Mouse (Mus musculus): ENCODE results near the gene Prkcb. TPM values are rescaled to one million over a fixed set of nuclear protein-coding genes. Genes with fewer than 3 reads are reported as not detected.

The Prkcb gene
- total RNA-seq, 2 experiments from 2014 or later = 1,042 to 1,074 TPM

DNA sequence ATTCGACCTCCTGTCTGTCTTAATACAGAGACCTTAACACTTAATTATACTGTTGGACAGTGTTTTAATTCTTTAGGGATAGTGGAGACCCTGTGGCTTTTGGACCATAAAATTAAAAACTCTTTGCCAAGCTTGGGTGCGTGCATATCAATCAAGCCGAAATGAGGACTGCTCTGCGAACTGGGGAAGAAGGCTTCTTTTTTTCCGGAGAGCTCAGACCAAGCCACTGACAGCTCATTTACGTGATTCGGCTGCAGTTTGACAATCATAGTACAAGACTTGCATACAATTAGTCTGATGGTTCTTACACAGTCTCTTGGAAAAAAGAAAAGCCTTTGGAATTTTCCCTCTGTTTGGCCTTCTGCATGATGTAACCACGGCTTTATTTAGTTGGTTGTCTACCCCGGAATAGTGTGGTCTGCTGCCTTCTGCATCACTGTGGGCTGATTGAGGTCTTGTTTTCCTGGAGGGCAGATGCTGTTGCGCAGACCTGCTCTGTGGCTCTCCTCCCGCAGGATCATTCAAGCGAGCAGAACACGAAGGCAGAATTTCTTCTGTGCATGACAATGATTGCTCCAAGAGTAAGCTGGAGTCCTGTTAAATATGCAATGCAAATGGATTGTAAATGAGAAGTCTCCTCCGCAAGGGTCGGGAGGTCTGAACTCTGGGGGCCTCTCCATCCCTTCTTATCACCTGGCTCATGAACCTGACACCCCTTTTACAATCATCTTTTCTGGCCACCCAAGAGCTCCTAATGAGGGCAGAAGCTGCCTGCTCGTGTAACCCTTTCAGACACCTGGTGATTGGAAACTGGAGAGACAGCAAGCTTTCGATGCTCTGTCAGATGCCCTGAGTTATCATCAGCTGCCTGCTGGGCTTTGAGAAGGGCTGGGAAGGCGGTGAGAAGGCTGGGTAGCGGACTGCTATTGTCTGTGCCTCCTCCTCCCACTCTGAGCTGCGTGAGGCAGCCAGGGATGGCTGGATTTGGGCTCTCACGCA lies 189.3 kb downstream of the Prkcb start:
- intact Hi-C loops (cut with DNase I) = loop anchor here (2.0 to 10.0 kb wide), 3 partner anchors 79 to 257 kb away; partner anchors contain the start of gene Cacng3

DNA sequence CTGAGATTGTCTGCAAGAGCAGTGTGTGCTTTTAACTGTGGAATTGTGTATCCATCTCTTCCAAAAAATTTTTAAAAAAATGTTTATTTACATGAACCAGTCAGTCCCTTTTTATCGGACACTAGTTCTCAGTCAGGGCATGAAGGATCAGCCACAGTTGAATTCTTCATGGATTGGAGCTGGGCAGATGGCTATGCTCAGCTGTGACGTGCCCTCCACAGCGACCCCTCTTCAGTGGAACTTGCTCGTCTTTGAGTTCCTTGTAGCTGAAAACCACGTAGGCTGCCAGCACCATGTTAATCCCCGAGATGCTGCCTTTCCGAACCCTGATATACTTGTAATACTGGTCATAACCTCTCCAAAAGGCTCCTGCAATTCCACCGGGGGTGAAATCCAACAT lies 195.4 kb downstream of the Prkcb start:
- DNase-seq (ENCODE audit: low spot score in 2 of 2) = no peak
- intact Hi-C loops (cut with DNase I) = no loop called here

More for the DNA sequence above, 189.3 kb downstream of the Prkcb start:
- peak in 1 of 2 experiments; percentile 60 for DNase-seq (ENCODE audit: low spot score in 2 of 2)

DNA sequence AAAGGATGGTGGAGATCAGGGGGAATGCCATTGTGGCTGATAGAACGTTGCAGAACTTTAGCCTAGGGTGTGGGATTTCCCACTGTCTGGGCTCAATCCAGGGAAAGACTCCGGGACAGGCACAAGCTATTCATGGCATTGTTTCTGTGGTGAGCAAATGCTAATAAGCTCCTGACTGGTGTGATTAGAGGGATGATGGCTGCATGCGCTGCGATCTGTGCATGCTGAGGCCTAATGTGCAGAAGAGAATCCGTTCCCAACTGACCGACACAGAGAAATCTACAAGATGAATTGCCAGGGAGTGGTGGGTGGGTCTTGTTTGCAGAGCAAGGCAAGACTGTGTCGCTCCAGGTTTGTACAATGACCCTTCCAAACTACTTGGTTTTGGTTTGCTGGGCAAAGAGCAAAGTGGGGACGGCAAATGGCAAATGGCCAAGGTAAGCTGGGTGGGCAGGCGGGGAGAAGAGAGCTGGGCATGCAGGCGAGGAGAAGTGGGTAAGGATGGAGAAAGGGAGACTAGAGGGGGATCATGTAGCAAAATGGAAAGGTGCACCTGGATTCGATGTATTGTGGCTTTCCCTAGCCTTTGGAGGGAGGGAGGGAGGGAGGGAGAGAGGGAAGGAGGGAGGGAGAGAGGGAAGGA lies 199.5 kb downstream of the Prkcb start:
- DNase-seq (ENCODE audit: low spot score in 2 of 2) = no peak
- intact Hi-C loops (cut with DNase I) = no loop called here

DNA sequence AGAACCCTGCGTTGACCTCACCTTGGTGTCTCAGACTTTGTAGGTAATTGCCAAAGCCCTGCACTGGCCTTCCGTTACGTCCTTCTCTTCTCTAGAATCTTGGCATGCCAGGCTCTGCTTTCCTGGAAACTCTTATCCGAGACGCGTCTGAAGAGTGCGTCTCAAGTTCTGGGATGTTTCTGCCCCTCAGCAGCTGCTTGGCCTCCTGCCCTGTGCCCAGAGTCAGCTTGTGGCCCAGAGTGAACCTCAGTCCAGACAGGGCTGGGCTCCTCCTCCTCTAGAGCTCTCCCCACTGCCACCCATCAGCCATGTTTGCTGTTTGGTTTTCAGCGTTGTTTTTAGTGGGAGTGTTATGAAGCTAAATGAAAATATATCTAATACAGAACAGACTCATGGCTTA lies 203.5 kb downstream of the Prkcb start:
- no peak for DNase-seq (ENCODE audit: low spot score in 2 of 2)
- intact Hi-C loops (cut with DNase I) = no loop called here

DNA sequence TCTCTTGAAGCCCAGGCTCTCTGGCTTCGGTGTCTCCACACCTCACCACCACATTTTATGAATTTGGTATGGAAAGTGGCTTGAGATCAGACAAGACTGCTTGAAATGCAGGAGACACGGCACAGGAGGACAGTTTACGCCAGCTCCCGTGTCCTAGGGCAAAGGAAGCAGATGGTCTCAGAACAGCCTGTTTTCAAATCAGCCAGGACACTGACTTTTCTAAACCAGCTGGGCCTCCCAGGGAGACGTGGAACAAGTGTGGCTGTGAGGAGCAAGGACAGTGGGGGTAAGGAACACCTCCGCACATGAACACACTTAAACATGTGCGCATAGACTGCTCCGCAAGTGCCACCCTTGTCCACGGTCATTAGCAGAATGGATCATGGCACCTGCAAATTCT lies 204.4 kb downstream of the Prkcb start:
- intact Hi-C loops (cut with DNase I) = no loop called here
- DNase-seq (ENCODE audit: low spot score in 2 of 2) = no peak

DNA sequence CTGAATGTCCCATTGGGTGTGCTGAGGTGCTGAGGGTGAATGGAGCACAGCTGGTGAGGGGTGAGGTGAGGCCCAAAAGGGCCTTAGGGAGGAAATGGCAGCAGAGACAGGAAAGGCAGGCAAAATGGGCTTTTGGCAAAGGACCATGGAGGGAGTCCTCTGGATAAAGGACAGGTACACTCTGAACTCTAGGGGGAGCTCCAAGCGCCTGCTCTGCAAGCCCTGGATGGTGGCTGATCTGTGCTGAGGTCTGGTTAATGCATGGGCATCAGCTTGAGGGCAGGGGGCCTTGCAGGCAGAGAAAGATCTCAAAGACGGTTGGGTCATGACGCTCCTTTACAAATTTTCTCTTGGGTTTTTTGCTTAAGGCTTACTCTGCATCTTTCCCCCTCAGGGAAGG lies 205.5 kb downstream of the Prkcb start:
- DNase-seq (ENCODE audit: low spot score in 2 of 2) = peak in 1 of 2 experiments; percentile 34
- intact Hi-C loops (cut with DNase I) = no loop called here

DNA sequence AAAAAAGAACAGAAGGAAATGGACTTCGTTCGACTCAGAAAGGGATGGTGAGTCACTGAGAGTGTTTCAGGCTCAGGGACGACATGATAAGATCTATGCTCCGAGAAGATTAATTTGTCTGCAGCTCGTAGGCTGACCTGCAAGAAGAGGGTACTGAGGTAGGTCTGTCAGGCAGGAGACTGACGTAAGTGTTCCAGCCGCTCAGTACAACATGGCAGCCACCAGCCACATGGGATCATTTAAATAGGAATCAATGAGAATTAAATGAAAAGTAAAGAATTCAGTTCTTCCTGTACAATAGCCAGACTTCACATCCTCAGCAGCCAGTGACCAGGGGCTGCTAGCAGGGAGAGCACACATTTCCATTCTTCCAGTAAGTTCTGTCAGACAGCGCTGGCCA lies 209.0 kb downstream of the Prkcb start:
- no peak for DNase-seq (ENCODE audit: low spot score in 2 of 2)
- intact Hi-C loops (cut with DNase I) = no loop called here

DNA sequence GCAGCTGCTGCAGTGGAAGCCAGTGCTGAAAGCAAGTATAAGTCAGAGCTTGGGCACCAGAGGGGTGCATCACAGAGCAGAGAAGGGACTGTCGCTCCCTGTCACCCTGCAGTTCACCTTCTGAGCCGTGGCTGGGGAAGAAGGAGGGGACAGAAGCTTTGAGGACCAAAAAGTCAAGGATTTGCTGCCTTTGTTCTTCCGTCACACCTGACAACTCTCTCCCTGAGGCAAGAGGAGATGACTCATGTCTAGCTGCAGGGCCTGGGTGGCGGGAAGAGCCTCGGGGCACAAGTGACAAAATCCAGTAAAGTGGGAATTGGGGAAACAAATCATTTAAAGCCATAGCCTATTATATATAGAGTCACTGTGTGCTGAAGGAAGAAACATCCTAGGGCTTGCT lies 209.9 kb downstream of the Prkcb start:
- no peak for DNase-seq (ENCODE audit: low spot score in 2 of 2)
- intact Hi-C loops (cut with DNase I) = no loop called here

DNA sequence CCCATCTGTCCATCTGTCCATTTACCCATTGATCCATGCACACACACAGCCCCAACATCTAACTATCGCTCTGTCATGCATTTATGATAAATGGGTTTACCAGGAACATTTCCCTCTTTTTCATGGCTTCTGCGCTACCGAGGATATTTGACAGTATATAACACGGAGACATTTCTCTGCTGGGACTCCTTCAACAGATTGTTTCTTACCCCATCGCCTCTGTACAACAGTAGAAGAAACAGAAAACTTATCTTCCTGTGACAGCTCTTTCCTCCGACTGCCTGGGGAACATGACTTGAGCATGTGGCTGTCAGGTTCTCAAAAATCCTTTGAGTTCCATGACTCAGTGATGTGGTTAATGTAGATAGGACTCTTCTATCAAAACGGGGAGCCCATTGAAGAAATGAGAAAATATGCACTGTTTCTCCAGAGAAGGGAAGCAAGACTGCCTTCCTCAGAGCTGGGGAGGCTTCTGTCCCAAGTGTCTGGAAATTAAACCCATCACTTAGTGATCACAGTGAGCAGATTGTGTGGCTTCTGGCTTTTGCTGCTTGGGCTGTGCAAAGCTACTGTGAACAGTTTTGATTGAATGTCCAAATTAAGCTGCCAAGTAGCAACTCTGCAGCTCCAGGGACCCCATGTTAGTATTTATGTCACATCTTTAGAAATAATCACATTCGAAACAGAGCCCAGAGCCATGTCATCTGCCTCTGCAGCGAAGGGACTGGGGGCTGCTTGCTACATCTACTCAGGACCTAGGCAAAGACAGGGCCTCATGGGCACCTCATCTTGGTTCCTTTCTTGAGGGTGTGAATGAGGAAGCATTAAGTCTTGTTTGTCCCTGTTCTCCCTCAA lies 211.4 kb downstream of the Prkcb start:
- intact Hi-C loops (cut with DNase I) = no loop called here
- DNase-seq (ENCODE audit: low spot score in 2 of 2) = no peak

DNA sequence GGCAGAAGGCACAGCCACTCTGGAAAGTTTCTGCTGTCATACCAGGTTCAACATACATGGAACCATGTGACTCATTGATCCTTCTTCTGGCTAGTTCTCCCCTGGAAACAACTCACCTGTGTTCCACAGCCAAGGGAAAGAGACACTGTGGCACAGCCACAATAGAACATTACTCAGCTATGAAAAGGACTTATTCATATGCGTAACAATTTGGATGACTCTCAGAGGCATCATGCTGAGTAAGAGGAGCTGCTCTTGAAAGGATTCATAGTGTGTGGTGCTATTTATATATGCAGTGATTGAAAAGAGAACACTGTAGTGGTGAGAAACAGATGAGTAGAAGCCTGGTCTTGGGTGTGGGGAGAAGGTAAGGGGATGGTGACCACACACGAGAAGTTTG lies 217.9 kb downstream of the Prkcb start:
- intact Hi-C loops (cut with DNase I) = no loop called here
- DNase-seq (ENCODE audit: low spot score in 2 of 2) = no peak

DNA sequence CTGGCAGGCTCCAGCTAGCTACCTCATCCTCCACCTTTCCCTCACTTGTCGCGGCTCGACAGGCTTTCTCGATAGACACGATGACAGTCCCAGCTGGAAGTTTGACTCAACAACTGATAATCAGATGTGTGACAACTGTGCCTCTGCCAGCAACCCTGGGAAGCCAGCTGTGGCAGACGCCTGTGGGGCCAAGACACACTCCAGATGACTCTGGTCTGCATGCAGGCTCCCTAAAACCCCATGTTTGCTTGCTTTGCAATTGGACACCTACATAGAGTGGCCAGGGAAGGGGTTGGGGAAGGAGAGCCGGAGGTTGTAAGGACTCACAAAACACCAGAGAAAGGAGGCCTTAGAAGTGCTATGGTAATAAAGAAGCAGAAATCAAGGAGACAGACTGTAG lies 221.4 kb downstream of the Prkcb start:
- intact Hi-C loops (cut with DNase I) = no loop called here
- no peak for DNase-seq (ENCODE audit: low spot score in 2 of 2)

DNA sequence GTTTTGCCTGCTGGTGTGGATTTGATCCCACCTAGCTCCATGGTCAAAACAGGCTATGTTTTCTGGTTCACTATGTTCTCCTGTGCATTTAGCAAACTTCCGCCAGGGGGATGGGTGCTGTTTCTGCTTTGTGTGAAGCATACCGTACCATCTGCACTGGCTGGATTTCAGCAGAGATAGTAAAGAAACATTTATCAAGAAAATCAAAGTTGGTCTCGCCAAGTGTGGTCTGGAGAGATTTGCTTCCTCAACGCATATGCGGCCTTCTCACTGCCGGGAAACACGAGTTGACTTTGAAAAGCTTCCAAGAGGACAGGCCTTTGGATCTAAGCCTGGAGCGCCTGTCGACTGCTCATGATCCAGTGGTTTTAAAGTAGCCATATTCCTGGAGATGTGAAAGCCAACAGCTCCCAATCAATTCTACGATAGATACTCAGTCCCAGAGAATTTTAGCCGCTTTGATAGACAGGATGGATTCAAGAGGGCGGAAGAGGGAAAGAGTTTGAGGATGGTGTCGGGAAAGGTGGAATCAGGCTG lies 223.9 kb downstream of the Prkcb start:
- intact Hi-C loops (cut with DNase I) = no loop called here
- peak; percentile 18 to 54 for DNase-seq (ENCODE audit: low spot score in 2 of 2)

DNA sequence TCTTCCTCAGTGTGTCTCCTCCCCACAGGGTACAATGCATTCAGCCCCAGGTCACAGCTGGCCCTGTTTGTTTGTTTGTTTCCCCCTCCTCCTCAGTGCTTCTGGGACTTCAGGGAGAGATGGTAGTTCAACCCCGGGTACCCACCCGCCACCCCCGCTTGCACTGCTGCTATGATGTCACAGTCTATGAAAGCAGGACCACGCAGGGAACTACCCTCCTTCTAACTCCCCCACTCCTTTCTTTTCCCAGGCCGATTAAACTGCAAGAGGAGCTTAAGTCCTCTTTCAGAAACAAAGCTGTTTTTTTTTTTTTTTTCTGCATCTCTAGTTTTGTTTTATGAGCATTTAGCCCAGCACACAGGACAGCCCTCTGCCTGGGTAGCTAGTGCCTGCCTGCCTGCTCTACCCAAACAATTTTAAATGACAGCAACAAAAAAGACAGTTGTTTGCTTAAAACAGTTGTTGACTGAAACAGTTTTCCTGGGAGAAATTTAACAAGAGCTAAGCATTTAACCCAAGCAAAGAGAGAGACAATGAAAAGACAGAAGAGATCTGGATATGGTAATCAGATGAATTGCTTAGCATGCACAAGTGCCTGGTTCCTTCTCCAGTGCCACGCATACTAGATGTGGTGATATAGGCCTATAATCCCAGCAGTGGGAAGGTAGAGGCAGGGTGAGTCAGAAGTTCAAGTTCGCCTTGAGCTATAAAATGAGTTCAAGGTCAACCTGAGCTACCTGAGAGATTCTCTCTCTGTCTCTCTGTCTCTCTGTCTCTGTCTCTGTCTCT lies 232.5 kb downstream of the Prkcb start:
- no peak for DNase-seq (ENCODE audit: low spot score in 2 of 2)
- intact Hi-C loops (cut with DNase I) = no loop called here

DNA sequence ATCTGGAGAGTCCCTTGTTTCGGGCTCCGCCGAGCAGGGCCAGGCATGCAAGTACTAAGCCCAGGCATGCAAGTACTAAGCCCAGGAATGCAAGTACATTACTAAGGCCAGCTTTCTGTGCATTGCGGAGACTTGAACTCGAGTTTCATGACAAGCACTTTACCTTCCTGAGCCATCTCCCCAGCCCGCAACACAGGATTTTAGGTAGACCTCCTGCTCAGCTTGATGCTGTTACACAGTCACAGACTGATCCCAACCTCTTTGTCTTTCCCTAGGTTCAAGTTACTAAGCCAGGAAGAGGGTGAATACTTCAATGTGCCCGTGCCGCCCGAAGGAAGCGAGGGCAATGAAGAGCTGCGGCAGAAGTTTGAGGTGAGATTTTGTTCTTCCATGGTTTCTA lies 239.7 kb downstream of the Prkcb start:
- no peak for DNase-seq (ENCODE audit: low spot score in 2 of 2)
- intact Hi-C loops (cut with DNase I) = no loop called here

DNA sequence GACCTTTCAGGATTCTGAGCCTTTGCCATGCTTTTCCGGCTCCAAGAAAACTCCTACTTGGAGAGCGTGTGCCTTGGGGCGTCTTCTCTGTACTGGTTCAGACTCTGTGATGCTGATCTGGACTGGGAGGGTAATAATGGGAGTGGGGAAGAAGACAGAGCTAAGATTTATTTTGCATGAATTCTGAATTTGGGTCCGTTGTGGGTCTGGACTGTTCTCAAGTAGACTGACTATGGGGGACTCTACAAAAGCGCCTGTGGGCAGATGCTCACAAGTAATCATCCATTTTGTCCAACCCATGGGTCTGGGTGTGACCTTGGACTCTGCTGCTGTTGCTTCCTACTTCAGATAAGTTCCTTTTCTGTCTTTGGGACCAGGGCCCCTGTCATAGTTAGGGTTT lies 240.1 kb downstream of the Prkcb start:
- DNase-seq (ENCODE audit: low spot score in 2 of 2) = no peak

DNA sequence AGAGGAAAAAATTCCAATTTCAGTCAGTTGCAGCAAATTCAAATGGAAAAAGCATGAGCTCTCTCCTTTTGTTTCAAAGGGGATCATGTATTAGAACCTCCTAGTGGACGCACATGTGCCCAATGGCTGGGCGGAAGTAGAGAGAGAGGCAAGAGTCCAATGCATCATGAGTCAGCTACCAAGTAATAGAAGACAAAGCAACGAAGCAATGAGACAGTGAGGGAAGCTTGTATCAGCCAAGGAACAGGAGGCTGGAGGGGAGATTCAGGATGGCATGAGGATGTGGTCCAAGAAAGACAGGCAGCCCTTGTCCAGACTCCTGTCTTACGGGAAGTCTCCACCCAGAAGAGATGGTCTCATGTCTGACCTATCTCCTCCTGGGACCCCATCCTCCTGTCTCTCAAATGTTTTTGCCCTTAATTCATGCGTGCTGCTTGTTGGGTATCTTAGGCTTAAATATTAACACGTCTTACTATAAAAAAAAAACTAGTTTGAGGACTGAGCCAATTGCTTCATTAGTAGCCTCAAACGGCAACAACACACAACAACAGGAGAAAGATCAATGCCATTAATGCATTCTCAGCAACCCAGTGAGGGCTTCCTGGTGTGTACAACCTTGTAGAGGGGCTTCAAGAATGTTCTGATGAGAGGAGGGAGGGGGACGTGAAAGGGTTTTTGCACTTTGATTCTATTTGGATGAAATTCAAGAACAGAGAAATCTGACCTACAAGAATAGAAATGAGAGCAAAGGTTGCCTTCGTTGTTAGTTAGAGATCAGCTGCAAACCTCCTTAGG lies 245.2 kb downstream of the Prkcb start:
- DNase-seq (ENCODE audit: low spot score in 2 of 2) = no peak
- intact Hi-C loops (cut with DNase I) = no loop called here

More for the DNA sequence above, 240.1 kb downstream of the Prkcb start:
- intact Hi-C loops (cut with DNase I) = no loop called here

DNA sequence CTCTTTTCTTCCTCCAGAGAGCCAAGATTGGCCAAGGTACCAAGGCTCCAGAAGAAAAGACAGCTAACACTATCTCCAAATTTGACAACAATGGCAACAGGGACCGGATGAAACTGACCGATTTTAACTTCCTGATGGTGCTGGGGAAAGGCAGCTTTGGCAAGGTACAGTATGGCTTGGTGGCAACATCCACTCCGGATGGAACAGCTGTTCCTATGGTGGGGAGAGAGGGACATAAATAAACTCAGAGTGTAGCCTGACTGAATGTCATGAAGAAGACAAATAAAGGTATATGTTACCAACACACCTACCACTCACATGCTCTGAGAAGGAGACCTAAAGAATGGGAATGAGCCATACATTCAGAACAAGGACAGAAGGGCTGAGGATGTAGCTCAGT lies 256.1 kb downstream of the Prkcb start:
- no peak for DNase-seq (ENCODE audit: low spot score in 2 of 2)
- intact Hi-C loops (cut with DNase I) = no loop called here

DNA sequence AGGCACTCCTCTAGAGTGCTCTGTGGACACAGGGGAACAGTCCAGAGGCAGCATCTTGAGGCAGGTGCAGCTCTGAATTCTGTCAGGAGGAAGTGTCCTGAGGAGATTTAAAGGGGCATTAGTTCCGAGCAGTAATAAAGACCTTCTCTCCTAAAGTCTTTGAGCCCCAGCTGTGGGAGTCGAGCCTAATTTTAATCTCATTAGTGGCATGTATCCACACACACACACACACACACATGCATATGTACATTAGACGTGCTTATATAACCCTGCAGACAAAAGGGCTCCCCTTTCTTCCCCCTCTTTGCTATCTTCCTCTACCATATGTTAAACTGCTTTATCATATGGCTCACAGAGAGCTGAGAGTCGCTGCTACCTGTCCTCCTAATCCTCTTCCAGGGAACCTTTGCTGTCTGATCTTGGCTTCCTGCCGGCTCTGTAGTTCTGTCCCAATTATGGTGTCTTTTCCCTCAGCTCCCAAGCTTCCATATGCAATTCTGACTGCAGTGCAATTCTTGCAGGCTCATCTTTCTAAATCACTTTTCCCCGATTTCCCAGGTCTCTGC lies 268.1 kb downstream of the Prkcb start:
- intact Hi-C loops (cut with DNase I) = loop anchor here (5.0 kb wide), 1 partner anchor 79 kb away; no protein-coding TSS in a partner anchor
- DNase-seq (ENCODE audit: low spot score in 2 of 2) = no peak

Data from left cerebral cortex, postnatal 25 days (tissue).